Mouse (Mus musculus): ENCODE results near the gene Gm17268. TPM values are rescaled to one million over a fixed set of nuclear protein-coding genes. Genes with fewer than 3 reads are reported as not detected.

Gm17268 gene
- polyA plus RNA-seq, 1 experiment from 2014 or later, result not detected

GRCm38 (mm10) chr11:81999469-81999868 is 38.9 kb downstream of the Gm17268 start:
- WGBS, result 75% methylated on average over 4 of the region's 4 CpGs
- no peak for ATAC-seq (replicated peaks)
- H3K4me2 ChIP-seq (replicated peaks), result no peak overlapping the region
- no peaks in the 10 kb centered on the region for H3K9me3 ChIP-seq
- no peak overlapping the region for H3K27ac ChIP-seq (replicated peaks)
- no peaks in the 10 kb centered on the region for H3K27me3 ChIP-seq
- no peaks in the 10 kb centered on the region for H3K36me3 ChIP-seq
- no peak overlapping the region for H3K4me3 ChIP-seq
- no peaks in the 10 kb centered on the region for H3K4me1 ChIP-seq
- H3K9ac ChIP-seq (replicated peaks), result no peak overlapping the region

DNA sequence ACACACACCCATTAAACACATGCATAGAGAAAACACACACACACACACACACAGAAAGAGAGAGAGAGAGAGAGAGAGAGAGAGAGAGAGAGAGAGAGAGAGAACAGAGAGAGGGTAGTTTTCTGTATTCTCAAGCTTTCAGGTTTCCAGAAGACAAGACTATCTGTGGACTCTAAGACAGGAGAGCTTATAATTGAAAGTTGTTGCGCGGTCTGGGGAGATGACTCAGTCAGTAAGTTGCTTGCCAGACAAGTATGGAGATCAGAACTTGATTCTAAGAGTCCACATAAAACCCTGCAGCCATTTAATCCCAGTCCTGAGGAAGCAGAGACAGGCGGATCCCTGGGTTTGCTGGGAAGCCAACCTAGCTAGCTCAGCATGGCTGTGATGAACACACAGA is 39.7 kb downstream of the Gm17268 start:
- no peak overlapping the region for H3K4me3 ChIP-seq
- no peaks in the 10 kb centered on the region for H3K36me3 ChIP-seq
- WGBS, result 82% methylated on average over 3 of the region's 3 CpGs
- H3K4me2 ChIP-seq (replicated peaks), result no peak overlapping the region
- no peaks in the 10 kb centered on the region for H3K4me1 ChIP-seq
- ATAC-seq (replicated peaks), result no peak
- H3K9me3 ChIP-seq, result no peaks in the 10 kb centered on the region
- H3K27me3 ChIP-seq, result no peaks in the 10 kb centered on the region
- H3K27ac ChIP-seq (replicated peaks), result no peak overlapping the region
- no peak overlapping the region for H3K9ac ChIP-seq (replicated peaks)

- H3K4me2 ChIP-seq (replicated peaks), result no peak overlapping the region
- no peak for ATAC-seq (replicated peaks)
- no peaks in the 10 kb centered on the region for H3K9me3 ChIP-seq
- no peaks in the 10 kb centered on the region for H3K27me3 ChIP-seq
- no peaks in the 10 kb centered on the region for H3K36me3 ChIP-seq
- H3K9ac ChIP-seq (replicated peaks), result no peak overlapping the region
- no peak overlapping the region for H3K27ac ChIP-seq (replicated peaks)
- H3K4me3 ChIP-seq, result no peak overlapping the region
- no peaks in the 10 kb centered on the region for H3K4me1 ChIP-seq
- WGBS, result 88% methylated on average over 5 of the region's 5 CpGs
Observed at GRCm38 (mm10) chr11:81997085-81997484, 41.3 kb downstream of the Gm17268 start.

DNA sequence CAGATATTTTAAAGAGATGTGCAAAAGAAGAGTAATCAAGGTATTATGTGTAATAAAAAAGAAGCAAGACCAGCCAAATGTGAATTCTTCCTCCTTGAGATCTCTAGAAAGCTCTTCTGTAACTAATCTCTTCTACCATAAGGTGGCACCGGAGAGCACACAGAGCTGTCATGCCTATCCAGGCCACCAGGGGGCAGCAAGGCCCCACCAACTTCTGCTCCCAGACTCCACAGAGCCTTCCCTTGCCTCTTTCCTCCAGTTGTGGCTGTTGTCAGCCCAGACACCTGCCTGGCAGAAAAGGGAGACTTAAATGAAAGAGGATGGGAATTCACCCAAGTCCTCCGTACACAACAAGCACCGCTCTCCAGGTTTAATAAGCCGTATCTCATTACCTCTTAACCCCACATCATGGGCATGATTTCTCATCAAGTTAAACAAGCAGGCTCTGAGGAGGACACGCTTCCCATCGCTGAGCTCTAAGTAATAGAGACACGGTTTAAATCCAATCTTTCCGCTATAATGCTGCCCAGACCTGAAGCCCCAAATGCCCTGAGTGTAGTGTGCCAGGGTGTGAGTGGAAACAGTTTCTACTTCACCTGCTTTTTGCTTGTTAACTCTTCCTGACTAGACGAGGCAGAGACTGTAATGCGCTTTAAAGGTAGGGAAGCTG is 42.1 kb downstream of the Gm17268 start:
- Histone ChIP-seq H3K27ac (replicated peaks) (no peak overlapping the region), H3K9me3 (no peaks in the 10 kb centered on the region), H3K4me3 (no peak overlapping the region), H3K36me3 (no peaks in the 10 kb centered on the region), H3K27me3 (no peaks in the 10 kb centered on the region), H3K9ac (replicated peaks) (no peak overlapping the region), H3K4me2 (replicated peaks) (no peak overlapping the region), H3K4me1 (no peaks in the 10 kb centered on the region)
- 63% methylated on average over 10 of the region's 10 CpGs for WGBS
- ATAC-seq (replicated peaks), result no peak

DNA sequence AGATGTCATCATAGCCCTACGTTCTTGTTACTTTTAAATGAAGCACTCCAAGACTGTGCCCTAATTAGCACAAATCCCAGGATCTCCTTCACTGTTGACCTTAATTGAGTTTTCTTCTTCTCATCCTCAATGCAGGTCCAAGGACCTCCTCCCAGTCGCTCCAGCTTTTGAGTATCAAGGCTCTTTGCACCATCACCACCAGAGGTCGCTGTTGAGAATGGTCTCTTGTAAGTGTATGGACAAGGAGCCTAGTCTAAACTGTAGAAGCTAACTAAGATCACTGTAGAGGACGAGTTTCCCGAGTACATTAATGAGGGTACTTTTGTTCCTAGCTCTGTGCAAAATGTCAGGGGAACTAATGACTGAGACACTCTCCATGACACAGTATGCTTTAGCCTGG is 55.2 kb downstream of the Gm17268 start:
- H3K4me3 ChIP-seq, result no peak overlapping the region
- H3K9ac ChIP-seq (replicated peaks), result no peak overlapping the region
- 28% methylated on average over 5 of the region's 5 CpGs for WGBS
- no peaks in the 10 kb centered on the region for H3K27me3 ChIP-seq
- H3K4me2 ChIP-seq (replicated peaks), result no peak overlapping the region
- no peaks in the 10 kb centered on the region for H3K9me3 ChIP-seq
- H3K4me1 ChIP-seq, result peaks cover 8% of the 10 kb centered on the region; the same call in 1 of the 2 replicates
- no peak overlapping the region for H3K27ac ChIP-seq (replicated peaks)
- ATAC-seq (replicated peaks), result no peak
- H3K36me3 ChIP-seq, result no peaks in the 10 kb centered on the region

DNA sequence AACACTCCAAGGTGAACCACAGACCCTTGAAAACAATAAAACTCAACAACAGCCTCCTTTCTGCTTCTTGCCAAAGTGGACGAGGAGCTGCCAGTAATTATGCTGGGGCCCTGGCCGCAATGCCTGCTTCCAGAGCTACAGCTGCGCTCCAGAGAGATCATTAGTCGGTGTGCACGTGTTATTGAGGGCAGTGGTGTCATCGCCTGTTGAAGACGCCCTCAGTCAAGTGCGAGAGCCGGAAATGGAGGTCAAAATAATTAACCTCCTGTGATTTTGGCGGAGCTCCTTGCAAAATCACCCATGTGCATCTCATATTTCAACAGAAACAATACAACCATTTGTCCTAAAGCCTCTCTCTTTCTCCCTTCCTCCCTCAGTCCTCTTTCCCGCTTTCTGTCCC is 56.2 kb downstream of the Gm17268 start:
- 25% methylated on average over 11 of the region's 11 CpGs for WGBS
- Histone ChIP-seq H3K27ac (replicated peaks) (no peak overlapping the region), H3K4me3 (no peak overlapping the region), H3K36me3 (no peaks in the 10 kb centered on the region), H3K9ac (replicated peaks) (no peak overlapping the region), H3K4me1 (peaks cover 8% of the 10 kb centered on the region; the same call in 1 of the 2 replicates), H3K4me2 (replicated peaks) (no peak overlapping the region), H3K27me3 (no peaks in the 10 kb centered on the region), H3K9me3 (no peaks in the 10 kb centered on the region)
- ATAC-seq (replicated peaks), result no peak

Other genes starting within 250 kb of the Gm17268 start
- gene 5530401A14Rik, start 177.9 kb downstream of the Gm17268 start, polyA plus RNA-seq (2015; fragmentation: Nextera tagmentation; extraction: Ambion mirVana), result 0.19 and 0.43 TPM in 2 replicates
- 5.5 and 5.6 TPM in 2 replicates for gene Asic2, start 70.1 kb downstream of the Gm17268 start, polyA plus RNA-seq (2015; fragmentation: Nextera tagmentation; extraction: Ambion mirVana)
- 0.17 and 0.65 TPM in 2 replicates for gene Ccl2, start 3.0 kb downstream of the Gm17268 start, polyA plus RNA-seq (2015; fragmentation: Nextera tagmentation; extraction: Ambion mirVana)
- gene Ccl7, start 7.2 kb upstream of the Gm17268 start, polyA plus RNA-seq (2015; fragmentation: Nextera tagmentation; extraction: Ambion mirVana), result 0.32 and 0.51 TPM in 2 replicates
- gene Ccl11, start 19.3 kb upstream of the Gm17268 start, polyA plus RNA-seq (2015; fragmentation: Nextera tagmentation; extraction: Ambion mirVana), result not detected in 2 replicates
- 0.64 and 0.83 TPM in 2 replicates for gene Ccl12, start 63.3 kb upstream of the Gm17268 start, polyA plus RNA-seq (2015; fragmentation: Nextera tagmentation; extraction: Ambion mirVana)
- gene Ccl8, start 76.6 kb upstream of the Gm17268 start, polyA plus RNA-seq (2015; fragmentation: Nextera tagmentation; extraction: Ambion mirVana), result not detected in 2 replicates